ENCODE assay signal across 11 mouse cellular contexts in genomic region chr2:166359995-166360394, GRCm38 (mm10).
A peak's percentile ranks its signal among the peaks of the same experiment; 100 is the strongest.
DNase-seq lines count a peak whose midpoint lies in the region; ATAC-seq lines count a peak whose summit lies in the region.
"Had no signal": no experiment of that assay in that cellular context is flagged by ENCODE, and none has a peak within 500 bp of the region (broad histone marks: within the 10 kb centered on the region; RNA-seq: fewer than 3 reads in every experiment).

No protein-coding gene starts in this region.

- H3K4me1 ChIP-seq in kidney, embryonic 14.5 days (ENCODE audit: control insufficient read depth, insufficient read depth, low read length), result peaks cover 7% of the 10 kb centered on the region; the same call in 1 of the 2 replicates
- H3K4me1 ChIP-seq in forebrain, embryonic 12.5 days, result peaks cover 13% of the 10 kb centered on the region
- H3K4me1 ChIP-seq in hindbrain, embryonic 15.5 days (replicated peaks), result peaks cover 26% of the 10 kb centered on the region

- no peak for ATAC-seq in kidney, embryonic 14.5 days (ENCODE audit: low FRiP score, low TSS enrichment)
- peak; percentile 69; the same call in 1 of the 2 replicates for ATAC-seq in forebrain, embryonic 12.5 days (ENCODE audit: low FRiP score)
- ATAC-seq in hindbrain, embryonic 15.5 days (ENCODE audit: low FRiP score, low read depth), result peak; percentile 49; the same call in 1 of the 2 replicates
- no peak for ATAC-seq in cerebellum, adult (ENCODE audit: insufficient number of reproducible peaks, low FRiP score, low TSS enrichment)

- no peak overlapping the region for H3K27ac ChIP-seq in kidney, embryonic 14.5 days (ENCODE audit: low read depth, low read length)
- peak overlapping the region; percentile 65 for H3K27ac ChIP-seq in forebrain, embryonic 12.5 days
- peak overlapping the region; percentile 58 for H3K27ac ChIP-seq in hindbrain, embryonic 15.5 days (replicated peaks)
- H3K27ac ChIP-seq: embryonic facial prominence, embryonic 12.5 days; limb, embryonic 13.5 days had no signal

- H3K4me3 ChIP-seq in kidney, embryonic 14.5 days (ENCODE audit: low read length), result no peak overlapping the region
- no peak overlapping the region for H3K4me3 ChIP-seq in forebrain, embryonic 12.5 days (replicated peaks)
- H3K4me3 ChIP-seq in hindbrain, embryonic 15.5 days, result no peak overlapping the region
- H3K4me3 ChIP-seq: embryonic facial prominence, embryonic 12.5 days; limb, embryonic 13.5 days; myocyte had no signal

- H3K9ac ChIP-seq in kidney, embryonic 14.5 days (ENCODE audit: low read depth, low read length), result no peak overlapping the region
- H3K9ac ChIP-seq in forebrain, embryonic 12.5 days, result no peak overlapping the region
- H3K9ac ChIP-seq in hindbrain, embryonic 15.5 days, result no peak overlapping the region
- H3K9ac ChIP-seq: embryonic facial prominence, embryonic 12.5 days; limb, embryonic 13.5 days had no signal

- peak; percentile 41 for DNase-seq in kidney, postnatal 14 days
- DNase-seq in A20 (ENCODE audit: low read depth, low spot score), result peak; percentile 27
- DNase-seq in yolk sac, embryonic 10.5 days (ENCODE audit: low spot score), result no peak
- DNase-seq in frontal cortex, postnatal 10 days (ENCODE audit: low spot score in 2 of 2), result no peak

- H3K27me3 ChIP-seq in kidney, embryonic 14.5 days (ENCODE audit: control insufficient read depth, insufficient read depth, low read length), result no peaks in the 10 kb centered on the region
- peaks cover 24% of the 10 kb centered on the region for H3K27me3 ChIP-seq in forebrain, embryonic 12.5 days
- H3K27me3 ChIP-seq in hindbrain, embryonic 15.5 days, result no peaks in the 10 kb centered on the region
- H3K27me3 ChIP-seq: embryonic facial prominence, embryonic 12.5 days; limb, embryonic 13.5 days had no signal

- no peak overlapping the region for H3K4me2 ChIP-seq in kidney, embryonic 14.5 days (replicated peaks; ENCODE audit: low read depth, low read length)
- H3K4me2 ChIP-seq in forebrain, embryonic 12.5 days, result no peak overlapping the region
- no peak overlapping the region for H3K4me2 ChIP-seq in hindbrain, embryonic 15.5 days
- H3K4me2 ChIP-seq: embryonic facial prominence, embryonic 12.5 days; limb, embryonic 13.5 days had no signal

- WGBS in kidney, embryonic 14.5 days, result 41% methylated on average over 13 of the region's 13 CpGs
- WGBS in forebrain, embryonic 12.5 days, result 30% methylated on average over 13 of the region's 13 CpGs
- 16% methylated on average over 13 of the region's 13 CpGs for WGBS in hindbrain, embryonic 15.5 days

- no peaks in the 10 kb centered on the region for H3K9me3 ChIP-seq in kidney, embryonic 14.5 days (ENCODE audit: control insufficient read depth, low read length)
- no peaks in the 10 kb centered on the region for H3K9me3 ChIP-seq in forebrain, embryonic 12.5 days
- H3K9me3 ChIP-seq in hindbrain, embryonic 15.5 days, result no peaks in the 10 kb centered on the region
- H3K9me3 ChIP-seq: embryonic facial prominence, embryonic 12.5 days; limb, embryonic 13.5 days had no signal

- H3K36me3 ChIP-seq in kidney, embryonic 14.5 days (ENCODE audit: control insufficient read depth, insufficient read depth, low read length), result no peaks in the 10 kb centered on the region
- no peaks in the 10 kb centered on the region for H3K36me3 ChIP-seq in forebrain, embryonic 12.5 days (replicated peaks)
- H3K36me3 ChIP-seq in hindbrain, embryonic 15.5 days, result no peaks in the 10 kb centered on the region
- H3K36me3 ChIP-seq: embryonic facial prominence, embryonic 12.5 days; limb, embryonic 13.5 days had no signal

Comparison
In these comparisons a context has a peak if more than half of its experiments do, and no peak if none do; other contexts are left out.
1. DNase-seq: peak in kidney, postnatal 14 days (single experiment) and A20 (single experiment); none in yolk sac, embryonic 10.5 days (single experiment) and frontal cortex, postnatal 10 days (0 of 2).
2. ATAC-seq: peak in forebrain, embryonic 12.5 days (single experiment) and hindbrain, embryonic 15.5 days (single experiment); none in kidney, embryonic 14.5 days (single experiment) and cerebellum, adult (single experiment).